8 mouse cellular contexts compared by ENCODE assay signal in genomic region chr11:109330706-109331393, GRCm38 (mm10). TPM values are rescaled to one million over a fixed set of nuclear protein-coding genes. Genes with fewer than 3 reads are reported as not detected.
A peak's percentile ranks its signal among the peaks of the same experiment; 100 is the strongest.
DNase-seq lines count a peak whose midpoint lies in the region; ATAC-seq and TF ChIP-seq lines count a peak whose summit lies in the region.

No protein-coding gene starts in this region.

- no peak for TF ChIP-seq POLR2A in CH12.LX (IDR thresholded peaks at IDR 0.05; ENCODE audit: low read depth, low read length)

- H3K79me2 ChIP-seq in CH12.LX (replicated peaks; ENCODE audit: control insufficient read depth, extremely low read depth, insufficient read depth, poor library complexity, severe bottlenecking), result no peaks in the 10 kb centered on the region

- peak; percentile 37; the same call in 1 of the 2 replicates for ATAC-seq in heart, embryonic 12.5 days (ENCODE audit: insufficient number of reproducible peaks, low FRiP score)
- ATAC-seq in hindbrain, embryonic 14.5 days (ENCODE audit: low FRiP score), result peak; percentile 62
- peak; percentile 79 for ATAC-seq in midbrain, embryonic 13.5 days

- H3K27ac ChIP-seq in heart, embryonic 12.5 days (ENCODE audit: poor library complexity, severe bottlenecking), result no peak overlapping the region
- no peak overlapping the region for H3K27ac ChIP-seq in CH12.LX (ENCODE audit: insufficient read depth, low read depth)
- H3K27ac ChIP-seq in hindbrain, embryonic 14.5 days, result no peak overlapping the region
- no peak overlapping the region for H3K27ac ChIP-seq in midbrain, embryonic 13.5 days

- H3K4me1 ChIP-seq in heart, embryonic 12.5 days (replicated peaks), result peaks cover 11% of the 10 kb centered on the region; the same call in 1 of the 2 replicates
- H3K4me1 ChIP-seq in CH12.LX (ENCODE audit: control insufficient read depth in 1 of 2, insufficient read depth in 2 of 2), result peaks cover 10 to 51% of the 10 kb centered on the region in 2 experiments
- 0 out of 2 replicates have a peak, but pooled peaks cover 8% of the 10 kb centered on the region for H3K4me1 ChIP-seq in hindbrain, embryonic 14.5 days (replicated peaks; ENCODE audit: control insufficient read depth, insufficient read depth, low read length)
- H3K4me1 ChIP-seq in midbrain, embryonic 13.5 days (replicated peaks), result peaks cover 12% of the 10 kb centered on the region; the same call in 1 of the 2 replicates

- no peak for DNase-seq in heart, adult 9 months (ENCODE audit: low spot score in 2 of 2)
- no peak for DNase-seq in CH12.LX (ENCODE audit: extremely low read depth)
- no peak for DNase-seq in hindbrain, embryonic 14.5 days (ENCODE audit: low spot score)
- DNase-seq in frontal cortex, postnatal 36 days (ENCODE audit: low spot score in 2 of 2), result no peak
- no peak for DNase-seq in layer of hippocampus, adult 18-20 months (ENCODE audit: low spot score in 2 of 2)
- no peak for DNase-seq in right cerebral cortex, postnatal 25 days

- H3K9me3 ChIP-seq in heart, embryonic 12.5 days (replicated peaks), result no peaks in the 10 kb centered on the region
- no peaks in the 10 kb centered on the region for H3K9me3 ChIP-seq in CH12.LX (replicated peaks; ENCODE audit: low read length)
- no peaks in the 10 kb centered on the region for H3K9me3 ChIP-seq in hindbrain, embryonic 14.5 days (ENCODE audit: control insufficient read depth, low read length)
- no peaks in the 10 kb centered on the region for H3K9me3 ChIP-seq in midbrain, embryonic 13.5 days

- H3K4me2 ChIP-seq in heart, embryonic 12.5 days, result peak overlapping the region; percentile 66
- peak overlapping the region; percentile 94 for H3K4me2 ChIP-seq in CH12.LX (ENCODE audit: insufficient read depth, low read depth, poor library complexity, severe bottlenecking)
- H3K4me2 ChIP-seq in hindbrain, embryonic 14.5 days (replicated peaks), result peak overlapping the region; percentile 41
- peak overlapping the region; percentile 36 for H3K4me2 ChIP-seq in midbrain, embryonic 13.5 days (replicated peaks)

- TF ChIP-seq EP300 in CH12.LX (IDR thresholded peaks at IDR 0.05; ENCODE audit: low read length), result no peak

- H3K4me3 ChIP-seq in heart, embryonic 12.5 days, result peak overlapping the region; percentile 10; the same call in 1 of the 2 replicates
- H3K4me3 ChIP-seq in CH12.LX (replicated peaks in 1 of 3; ENCODE audit: low read depth in 2 of 3, low read length in 2 of 3, poor library complexity in 1 of 3), result no peak overlapping the region
- no peak overlapping the region for H3K4me3 ChIP-seq in hindbrain, embryonic 14.5 days (replicated peaks; ENCODE audit: low read length)
- H3K4me3 ChIP-seq in midbrain, embryonic 13.5 days (replicated peaks), result no peak overlapping the region

- 35% methylated on average over 17 of the region's 17 CpGs for WGBS in heart, embryonic 12.5 days
- 35% methylated on average over 17 of the region's 17 CpGs for WGBS in hindbrain, embryonic 14.5 days
- WGBS in midbrain, embryonic 13.5 days, result 39% methylated on average over 17 of the region's 17 CpGs

- no peak for TF ChIP-seq RAD21 in CH12.LX (IDR thresholded peaks at IDR 0.05; ENCODE audit: low read depth, low read length)

- TF ChIP-seq CTCF in CH12.LX (conservative IDR thresholded peaks at IDR 0.05 in 1 of 2, IDR thresholded peaks at IDR 0.05 in 1 of 2; ENCODE audit: low read depth in 2 of 2, low read length in 2 of 2), result no peak

- no peaks in the 10 kb centered on the region for H3K27me3 ChIP-seq in heart, embryonic 12.5 days (replicated peaks)
- H3K27me3 ChIP-seq in CH12.LX (replicated peaks), result peaks cover 2% of the 10 kb centered on the region
- no peaks in the 10 kb centered on the region for H3K27me3 ChIP-seq in hindbrain, embryonic 14.5 days (ENCODE audit: control insufficient read depth, insufficient read depth, low read length)
- no peaks in the 10 kb centered on the region for H3K27me3 ChIP-seq in midbrain, embryonic 13.5 days

- dilution Hi-C loops in CH12.LX (cut with MboI; ENCODE audit: extremely low pct_ligation_motif_present, extremely low pct_unique_long_range_greater_than_20kb, low sequenced_read_pairs), result no loop called here

- in situ Hi-C loops in CH12.LX (cut with MboI; ENCODE audit: low pct_ligation_motif_present, low pct_unique_long_range_greater_than_20kb, low sequenced_read_pairs), result loop anchor here (5.0 kb wide), 1 partner anchor 96 kb away; the partner anchor contains the start of gene Amz2

- no peaks in the 10 kb centered on the region for H3K36me3 ChIP-seq in heart, embryonic 12.5 days
- no peaks in the 10 kb centered on the region for H3K36me3 ChIP-seq in CH12.LX (replicated peaks in 1 of 2; ENCODE audit: control insufficient read depth in 1 of 2, insufficient read depth in 1 of 2, low read length in 1 of 2)
- H3K36me3 ChIP-seq in hindbrain, embryonic 14.5 days (replicated peaks; ENCODE audit: control insufficient read depth, insufficient read depth), result no peaks in the 10 kb centered on the region
- H3K36me3 ChIP-seq in midbrain, embryonic 13.5 days, result no peaks in the 10 kb centered on the region

- no peak overlapping the region for H3K9ac ChIP-seq in heart, embryonic 12.5 days
- no peak overlapping the region for H3K9ac ChIP-seq in CH12.LX (ENCODE audit: insufficient read depth, low read depth)
- H3K9ac ChIP-seq in hindbrain, embryonic 14.5 days, result no peak overlapping the region
- no peak overlapping the region for H3K9ac ChIP-seq in midbrain, embryonic 13.5 days (replicated peaks)

TF ChIP-seq in CH12.LX, 34 proteins besides CTCF, POLR2A, EP300 and RAD21:
- no peak for TF ChIP-seq IRF4 (IDR thresholded peaks at IDR 0.05; ENCODE audit: low read depth, low read length)
- no peak for TF ChIP-seq ELF1 (IDR thresholded peaks at IDR 0.05; ENCODE audit: low read depth, low read length)
- no peak for TF ChIP-seq ZMIZ1 (IDR thresholded peaks at IDR 0.05; ENCODE audit: low read depth, low read length)
- TF ChIP-seq TBP (conservative IDR thresholded peaks at IDR 0.05; ENCODE audit: low read depth, low read length), result no peak
- TF ChIP-seq ZNF384 (IDR thresholded peaks at IDR 0.05; ENCODE audit: low read depth, low read length), result no peak
- TF ChIP-seq BHLHE40 (IDR thresholded peaks at IDR 0.05; ENCODE audit: low read depth, low read length), result no peak
- no peak for TF ChIP-seq TCF12 (IDR thresholded peaks at IDR 0.05; ENCODE audit: low read depth, low read length)

RNA-seq across cellular contexts. Expression of gene Gna13, which starts 31.8 kb away (rescaled TPM):
- polyA plus RNA-seq in heart, embryonic 12.5 days (2016; fragmentation: Nextera tagmentation; extraction: Ambion mirVana), result 21.6 and 27.2 TPM in 2 replicates
- 33.9 and 39.3 TPM in 2 replicates for total RNA-seq in CH12.LX (2012; rRNA removed)
- 56.6 and 57.6 TPM in 2 replicates for total RNA-seq in CH12.LX (2014; rRNA removed)
- polyA plus RNA-seq in CH12.LX (2012; ENCODE audit: insufficient read length, low read depth), result 32.2 and 33.4 TPM in 2 replicates
- 21.8 and 24.4 TPM in 2 replicates for polyA plus RNA-seq in hindbrain, embryonic 14.5 days (2014; fragmentation: Nextera tagmentation; extraction: Ambion mirVana)
- 16.2 and 16.4 TPM in 2 replicates for polyA plus RNA-seq in midbrain, embryonic 13.5 days (2015; fragmentation: Nextera tagmentation; extraction: Ambion mirVana)
- total RNA-seq in layer of hippocampus, adult 18-20 months (2021), result 10 to 100 TPM; 55.5 to 59.9 TPM

RNA-seq across cellular contexts. Expression of gene Rgs9, which starts 32.9 kb away (rescaled TPM):
- polyA plus RNA-seq in heart, embryonic 12.5 days (2016; fragmentation: Nextera tagmentation; extraction: Ambion mirVana), result 0.91 and 1.1 TPM in 2 replicates
- 0.50 and 0.55 TPM in 2 replicates for total RNA-seq in CH12.LX (2012; rRNA removed)
- 1.1 and 1.2 TPM in 2 replicates for total RNA-seq in CH12.LX (2014; rRNA removed)
- polyA plus RNA-seq in CH12.LX (2012; ENCODE audit: insufficient read length, low read depth), result 1.3 and 1.4 TPM in 2 replicates
- 8.9 and 10.7 TPM in 2 replicates for polyA plus RNA-seq in hindbrain, embryonic 14.5 days (2014; fragmentation: Nextera tagmentation; extraction: Ambion mirVana)
- 7.2 and 7.3 TPM in 2 replicates for polyA plus RNA-seq in midbrain, embryonic 13.5 days (2015; fragmentation: Nextera tagmentation; extraction: Ambion mirVana)
- 10 to 100 TPM; 12.3 to 14.1 TPM for total RNA-seq in layer of hippocampus, adult 18-20 months (2021)

Comparison
In these comparisons a context has a peak if more than half of its experiments do, and no peak if none do; other contexts are left out.
1. H3K4me2 ChIP-seq: peak in every context shown above with its lines; median percentile 94 in CH12.LX; 66 in heart, embryonic 12.5 days; 41 in hindbrain, embryonic 14.5 days; 36 in midbrain, embryonic 13.5 days.